Mouse (Mus musculus) right cerebral cortex, adult 2 months (tissue): ENCODE results near the gene Abca7.
"Not testable (repeated sequence)": the region's sequence is repeated elsewhere in the genome, so short reads cannot be mapped to it uniquely, and the experiment has no call there.

ENCODE experiments used
- DNase-seq, 2 experiments: peaks; one replicate each; pipeline ENCODE4 v3.0.0; 2021 to 2022; ENCODE audit warnings: low spot score in 2 of 2

Gene Abca7

DNA sequence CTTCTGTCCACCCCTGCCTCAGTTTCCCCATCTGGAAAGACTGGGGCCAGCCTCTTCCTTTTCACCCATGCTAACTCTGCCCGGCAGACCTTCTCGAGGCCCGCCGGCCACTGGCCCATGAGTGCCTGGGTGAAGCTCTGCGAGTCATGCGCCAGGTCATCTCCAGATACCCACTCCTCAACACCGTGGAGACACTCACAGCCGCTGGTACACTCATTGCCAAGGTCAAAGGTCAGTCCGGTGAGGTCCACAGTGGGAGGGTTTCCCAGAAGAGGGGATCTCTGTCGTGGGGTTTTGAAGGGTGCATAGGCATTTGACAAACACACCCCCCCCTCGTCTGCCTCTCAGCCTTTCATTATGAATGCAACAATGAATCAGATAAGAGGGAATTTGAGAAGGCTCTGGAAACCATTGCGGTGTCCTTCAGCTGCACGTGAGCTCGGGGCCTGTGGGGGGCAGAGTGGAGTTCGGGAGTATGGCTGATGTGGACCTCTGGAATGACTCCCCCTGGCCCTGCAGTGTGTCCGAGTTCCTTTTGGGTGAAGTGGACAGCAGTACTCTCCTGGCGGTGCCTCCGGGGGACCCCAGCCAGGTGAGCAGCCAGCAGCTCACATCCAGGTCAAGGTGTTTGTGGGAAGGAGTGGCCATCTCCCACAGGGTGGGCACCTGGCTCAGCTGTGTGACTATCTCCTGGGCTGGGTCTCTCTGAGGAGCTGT is 24.5 kb downstream of the Abca7 start:
- DNase-seq, result no peak

- DNase-seq, result no peak
Measured at GRCm38 (mm10) chr10:80021320-80021641, 25.0 kb downstream of the Abca7 start.

DNA sequence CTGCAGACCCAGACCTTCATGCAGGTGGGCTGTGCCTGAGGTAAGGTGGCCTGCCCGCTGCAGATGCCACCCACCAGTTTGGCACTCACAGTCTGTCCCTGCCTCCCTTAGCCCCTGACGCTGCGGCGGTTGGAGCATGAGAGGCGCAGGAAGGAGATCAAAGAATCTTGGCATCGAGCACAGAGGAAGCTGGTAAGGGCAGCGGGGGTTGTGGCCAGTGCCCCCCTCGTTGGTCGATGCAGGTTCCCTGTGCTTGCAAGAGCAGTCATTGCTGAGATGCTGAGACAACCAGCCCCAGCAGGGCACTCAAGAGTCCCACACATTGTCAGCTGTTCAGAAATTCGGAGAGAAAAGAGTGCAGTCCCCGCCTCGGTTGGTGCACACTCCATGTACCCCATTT is 25.9 kb downstream of the Abca7 start:
- DNase-seq, result no peak

DNA sequence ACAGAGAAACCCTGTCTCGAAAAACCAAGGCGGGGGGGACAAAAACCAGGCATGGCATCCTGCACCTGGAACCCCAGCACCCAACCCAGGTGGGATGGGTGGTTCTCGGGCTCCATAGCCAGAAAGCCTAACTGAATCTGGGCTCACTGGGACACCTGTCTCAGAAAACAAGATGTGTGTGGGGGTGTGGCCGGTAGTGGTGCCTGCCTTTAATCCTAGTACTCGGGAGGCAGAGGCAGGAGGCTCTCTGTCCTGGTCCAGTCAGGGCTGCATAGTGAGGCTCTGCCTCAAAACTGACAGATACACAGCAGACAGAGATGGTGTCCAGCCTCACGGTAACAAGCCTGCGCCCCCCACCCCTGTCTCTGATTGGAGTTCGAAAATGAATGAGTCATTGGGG is 26.5 kb downstream of the Abca7 start:
- DNase-seq, result no peak

DNA sequence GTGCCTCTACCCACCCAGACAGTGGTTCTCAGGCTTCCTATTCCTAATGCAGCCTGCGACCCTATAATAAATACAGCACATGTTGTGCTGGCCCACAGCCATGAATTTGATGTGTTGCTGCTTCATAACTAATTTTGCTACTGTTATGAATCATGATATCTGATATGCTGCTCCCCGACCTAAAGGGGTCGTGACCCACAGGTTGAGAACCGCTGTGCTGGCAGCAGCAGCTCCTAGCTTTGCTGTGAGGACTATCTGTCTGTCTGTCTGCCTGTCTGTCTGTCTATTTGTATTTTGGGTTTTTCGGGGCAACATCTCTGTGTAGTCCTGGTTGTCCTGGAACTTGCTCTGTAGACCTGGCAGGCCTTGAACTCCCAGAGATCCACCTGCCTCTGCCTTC is 27.5 kb downstream of the Abca7 start:
- DNase-seq, result no peak

DNA sequence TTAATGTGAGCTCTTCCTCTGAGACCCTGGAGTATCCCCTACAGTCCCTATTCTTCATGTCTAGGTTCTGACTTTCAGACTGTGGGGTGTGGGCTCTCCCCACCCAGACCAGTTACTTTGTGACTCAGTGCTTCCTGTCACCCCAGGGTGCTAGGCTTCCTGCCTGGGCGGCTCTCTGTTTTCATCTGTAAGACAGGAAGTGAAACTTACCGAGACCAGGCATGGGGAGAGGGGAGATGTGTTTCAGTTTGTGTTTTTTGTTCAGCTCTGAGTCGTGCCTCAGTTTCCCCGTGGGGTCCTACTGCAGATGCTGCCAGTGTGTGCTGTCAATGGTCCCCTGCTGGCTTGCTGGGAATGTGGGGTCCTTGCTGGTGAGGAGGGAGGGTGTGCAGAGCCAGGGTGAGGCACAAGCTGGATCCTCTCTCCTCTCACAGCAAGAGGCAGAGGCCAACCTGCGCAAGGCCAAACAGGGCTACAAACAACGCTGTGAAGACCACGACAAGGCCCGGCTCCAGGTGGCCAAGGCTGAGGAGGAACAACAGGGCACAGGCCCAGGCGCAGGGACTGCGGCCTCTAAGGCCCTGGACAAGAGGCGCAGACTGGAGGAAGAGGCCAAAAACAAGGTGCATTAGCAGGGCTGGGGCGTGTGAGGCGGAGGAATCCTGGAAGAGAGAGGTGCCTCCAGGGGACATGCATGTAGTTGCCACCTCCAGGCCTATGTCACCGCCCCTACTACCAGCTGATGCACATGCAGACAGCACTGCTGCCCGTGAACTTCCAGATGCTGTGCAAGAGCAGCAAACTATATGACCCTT is 28.1 kb downstream of the Abca7 start:
- DNase-seq, result no peak

- no peak for DNase-seq
Measured at GRCm38 (mm10) chr10:80025044-80025347, 28.7 kb downstream of the Abca7 start.

GRCm38 (mm10) chr10:80025463-80025862 is 29.2 kb downstream of the Abca7 start:
- DNase-seq, result no peak

DNA sequence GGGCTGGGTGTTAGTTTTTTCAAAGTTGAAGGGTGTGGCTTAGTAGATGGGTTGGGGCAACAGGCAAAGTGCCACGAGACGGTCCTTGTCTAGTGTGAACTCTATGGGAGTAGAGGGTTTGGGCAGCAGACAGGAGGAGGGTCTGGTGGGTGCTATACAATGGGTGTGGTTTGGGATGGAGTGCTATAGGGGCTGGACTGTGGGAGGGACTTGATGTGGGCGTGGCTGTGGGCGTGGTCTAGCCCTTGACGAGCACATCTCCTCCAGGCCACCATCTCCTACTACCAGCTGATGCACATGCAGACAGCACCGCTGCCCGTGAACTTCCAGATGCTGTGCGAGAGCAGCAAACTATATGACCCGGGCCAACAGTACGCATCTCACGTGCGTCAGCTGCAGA is 29.6 kb downstream of the Abca7 start:
- no peak for DNase-seq

DNA sequence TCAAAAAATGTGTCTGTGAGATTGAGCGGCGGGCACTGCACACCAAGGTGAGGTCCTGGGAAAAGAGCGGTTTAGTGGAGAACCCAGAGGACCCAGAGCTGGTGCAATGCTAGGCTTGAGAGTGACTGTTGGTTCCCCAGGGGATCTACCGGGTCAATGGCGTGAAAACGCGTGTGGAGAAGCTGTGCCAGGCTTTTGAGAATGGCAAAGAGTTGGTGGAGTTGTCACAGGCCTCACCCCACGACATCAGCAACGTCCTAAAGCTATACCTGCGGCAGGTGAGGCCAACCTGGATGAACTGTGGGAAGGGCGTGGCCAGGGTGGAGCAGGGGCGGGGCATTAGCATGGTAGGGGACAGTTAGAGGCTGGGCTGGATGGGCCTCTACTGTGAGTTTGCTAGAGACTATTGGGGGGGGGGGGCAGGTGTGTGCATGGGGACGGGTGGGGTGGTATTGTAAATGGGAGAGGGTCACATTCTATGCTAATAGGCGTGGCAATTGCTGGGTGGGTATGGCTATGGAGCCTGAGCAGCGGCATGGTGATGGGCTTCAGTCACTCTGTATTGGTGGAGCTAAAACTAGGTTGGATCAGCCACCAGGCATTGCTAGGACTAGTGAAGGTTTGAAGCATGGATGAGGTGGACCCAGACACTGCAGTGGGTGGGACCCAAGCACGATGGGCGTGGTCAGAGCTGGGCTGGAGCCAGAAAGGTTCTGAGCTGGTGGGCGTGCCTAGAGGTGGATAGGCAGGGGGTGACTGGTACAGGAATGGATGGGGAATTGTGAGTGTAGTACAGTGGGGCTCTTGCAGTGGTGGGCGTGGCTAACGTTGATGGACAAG is 31.6 kb downstream of the Abca7 start:
- no peak for DNase-seq

DNA sequence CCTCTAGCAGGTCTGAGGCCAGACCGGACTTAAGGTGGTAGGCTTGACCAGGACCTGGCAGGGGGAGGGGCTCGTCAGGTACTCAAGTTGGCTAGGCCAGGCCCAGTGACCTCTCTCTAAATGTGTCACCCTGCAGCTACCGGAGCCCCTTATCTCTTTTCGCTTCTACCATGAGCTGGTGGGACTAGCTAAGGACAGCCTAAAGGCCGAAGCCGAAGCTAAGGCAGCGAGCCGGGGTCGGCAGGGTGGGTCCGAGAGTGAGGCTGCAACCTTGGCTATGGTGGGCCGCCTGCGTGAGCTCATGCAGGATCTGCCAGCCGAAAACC is 32.2 kb downstream of the Abca7 start:
- DNase-seq, result no peak

GRCm38 (mm10) chr10:80030191-80030590 is 33.9 kb downstream of the Abca7 start:
- no peak for DNase-seq

- DNase-seq, result no peak
Measured at GRCm38 (mm10) chr10:80030736-80031135, 34.4 kb downstream of the Abca7 start.

- DNase-seq, result no peak
Measured at GRCm38 (mm10) chr10:80032799-80033480, 36.6 kb downstream of the Abca7 start.

GRCm38 (mm10) chr10:80033511-80034391 is 37.5 kb downstream of the Abca7 start:
- no peak for DNase-seq

- no peak for DNase-seq
Measured at GRCm38 (mm10) chr10:80035148-80035547, 38.9 kb downstream of the Abca7 start.

- DNase-seq, result no peak
Measured at GRCm38 (mm10) chr10:80035686-80036085, 39.4 kb downstream of the Abca7 start.

- DNase-seq, result no peak
Measured at GRCm38 (mm10) chr10:80036832-80037231, 40.5 kb downstream of the Abca7 start.

- DNase-seq, result peak; percentile 96 to 98
Measured at GRCm38 (mm10) chr10:80039559-80039979, 43.3 kb downstream of the Abca7 start, which contains the start of gene Polr2e. Gene Polr2e (minus strand): TSS chr10:80039795.

- not testable (repeated sequence) for DNase-seq
Measured at GRCm38 (mm10) chr10:80041409-80042060, 45.2 kb downstream of the Abca7 start.

DNA sequence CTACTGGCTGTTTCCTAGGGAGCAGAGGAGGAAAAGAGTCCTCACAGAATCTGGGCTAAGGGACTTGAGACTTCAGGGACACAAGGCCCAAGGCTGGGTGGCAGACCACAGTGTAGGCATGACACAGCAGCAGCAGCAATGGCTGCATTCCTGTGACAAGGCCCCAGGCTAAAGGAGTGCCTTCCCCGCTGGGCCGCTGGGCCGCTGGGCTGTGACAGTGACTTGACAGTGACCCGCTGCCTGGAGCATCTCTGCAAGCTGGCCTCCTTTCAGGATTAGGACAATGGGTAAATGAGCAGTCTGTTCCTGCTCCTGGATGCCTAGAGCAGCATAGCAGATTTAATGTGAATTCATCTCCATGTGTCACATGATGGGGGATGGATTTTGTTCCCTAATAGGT is 47.8 kb downstream of the Abca7 start:
- DNase-seq, result no peak
